Mouse (Mus musculus) forebrain, embryonic 14.5 days (tissue): ENCODE measurements around the gene Rprm. TPM values are rescaled to one million over a fixed set of nuclear protein-coding genes. Genes with fewer than 3 reads are reported as not detected.

ENCODE experiments used
- ATAC-seq: fragments of 200-750 bp; cut with Nextera tagmentation; 2 replicates; pipeline ENCODE4 v1.8.0; 2017; ENCODE audit warnings: mild to moderate bottlenecking, moderate library complexity
- DNase-seq: peaks from one replicate; pipeline ENCODE4 v3.0.0-alpha.2; 2015; ENCODE audit warnings: low spot score
- H3K27ac ChIP-seq: fragments of 300-500 bp; sonication (generic); 2 replicates; pipeline ENCODE4 v1.5.1; 2014; ENCODE audit warnings: low read depth, mild to moderate bottlenecking, control low read depth, low read length, moderate library complexity
- H3K27me3 ChIP-seq: fragments of 300-500 bp; sonication (generic); replicated peaks from 2 replicates; pipeline ENCODE4 v1.6.1; 2014; ENCODE audit warnings: low read length, control low read depth, mixed read lengths; ENCODE audit not compliant: control insufficient read depth, insufficient read depth
- H3K36me3 ChIP-seq: fragments of 300-500 bp; sonication (generic); 2 replicates; pipeline ENCODE4 v1.6.1; 2014; ENCODE audit warnings: low read length, control low read depth; ENCODE audit not compliant: control insufficient read depth, insufficient read depth
- H3K4me1 ChIP-seq: fragments of 300-500 bp; sonication (generic); 2 replicates; pipeline ENCODE4 v1.6.1; 2014; ENCODE audit warnings: antibody characterized with exemption, low read length, control low read depth; ENCODE audit not compliant: control insufficient read depth, insufficient read depth
- H3K4me2 ChIP-seq: fragments of 300-500 bp; sonication (generic); 2 replicates; pipeline ENCODE4 v1.6.1; 2014; ENCODE audit warnings: mild to moderate bottlenecking, control low read depth, low read length
- H3K4me3 ChIP-seq: fragments of 300-500 bp; sonication (generic); 2 replicates; pipeline ENCODE4 v1.5.1; 2014; ENCODE audit warnings: low read depth, low read length, control low read depth
- H3K9ac ChIP-seq: fragments of 300-500 bp; sonication (generic); 2 replicates; pipeline ENCODE4 v1.6.1; 2014; ENCODE audit warnings: mild to moderate bottlenecking, low read length, control low read depth, moderate library complexity
- H3K9me3 ChIP-seq: fragments of 300-500 bp; sonication (generic); replicated peaks from 2 replicates; pipeline ENCODE4 v1.6.1; 2016; ENCODE audit warnings: low read length, control low read depth, mixed read lengths; ENCODE audit not compliant: control insufficient read depth
- WGBS: fragments of 180-500 bp; shearing (Covaris S2); extraction: QIAGEN DNeasy Blood & Tissue Kit; methylation state at CpG from one replicate; pipeline ENCODE4 v1.1.7; 2014; 5-methylcytosine and 5-hydroxymethylcytosine counted together
- polyA plus RNA-seq: library from polyadenylated mRNA; unstranded; fragments of >200 nt; fragmentation: Nextera tagmentation; extraction: Ambion mirVana; gene quantifications from 2 replicates; pipeline ENCODE4 v1.2.1, GENCODE M21; 2014

Rprm gene
- polyA plus RNA-seq: 81.9 and 87.7 TPM in 2 replicates

DNA sequence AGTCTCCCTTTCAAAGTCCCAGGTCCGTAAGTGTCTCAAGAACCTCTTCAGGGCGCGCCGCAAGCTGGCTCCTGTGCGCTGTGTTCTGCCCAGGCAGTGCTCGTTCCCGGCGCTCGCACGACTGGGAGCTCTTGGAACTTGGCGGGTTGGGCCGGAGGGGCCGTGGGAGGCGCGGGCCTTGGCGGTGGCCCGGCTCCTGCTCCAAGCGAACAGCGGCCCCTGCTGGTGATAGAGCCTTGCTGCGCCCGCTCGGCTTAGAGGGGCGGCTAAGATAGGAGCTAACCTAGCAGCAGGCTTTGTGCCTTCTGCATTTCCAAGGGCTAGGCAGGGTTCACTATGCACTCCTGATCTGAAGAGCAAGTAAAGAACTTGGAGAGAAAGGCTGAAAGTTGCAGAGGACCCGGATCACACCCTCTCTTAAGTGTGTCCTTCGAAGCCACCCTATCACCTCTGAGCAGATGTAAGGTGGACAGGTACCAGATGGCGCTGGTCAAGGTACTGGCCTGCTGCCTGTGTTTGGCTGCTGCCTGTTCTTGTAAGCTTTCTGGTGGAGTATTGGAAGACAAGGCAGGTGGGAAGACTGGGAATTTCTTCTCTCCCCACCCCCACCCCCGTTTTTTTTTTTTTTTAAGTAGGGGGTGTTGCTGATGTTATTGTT, at the start of gene Rprm:
Gene Rprm, minus strand, starts transcription at position 123 of the 658 bp plus-strand sequence.
- H3K9me3 ChIP-seq: no peaks in the 10 kb centered on the region
- peak; percentile 97 for DNase-seq
- H3K4me3 ChIP-seq: peak within 1 kb of the TSS; percentile 56
- no peaks in the 10 kb centered on the region for H3K36me3 ChIP-seq
- no peaks in the 10 kb centered on the region for H3K27me3 ChIP-seq
- peaks cover 3% of the 10 kb centered on the region; the same call in 1 of the 2 replicates for H3K4me1 ChIP-seq
- 6% methylated on average over 27 of the region's 27 CpGs for WGBS
- peak within 1 kb of the TSS; percentile 90 for H3K27ac ChIP-seq
- H3K4me2 ChIP-seq: peak within 1 kb of the TSS; percentile 81
- ATAC-seq: peak; percentile 94
- peak within 1 kb of the TSS; percentile 77 for H3K9ac ChIP-seq

DNA sequence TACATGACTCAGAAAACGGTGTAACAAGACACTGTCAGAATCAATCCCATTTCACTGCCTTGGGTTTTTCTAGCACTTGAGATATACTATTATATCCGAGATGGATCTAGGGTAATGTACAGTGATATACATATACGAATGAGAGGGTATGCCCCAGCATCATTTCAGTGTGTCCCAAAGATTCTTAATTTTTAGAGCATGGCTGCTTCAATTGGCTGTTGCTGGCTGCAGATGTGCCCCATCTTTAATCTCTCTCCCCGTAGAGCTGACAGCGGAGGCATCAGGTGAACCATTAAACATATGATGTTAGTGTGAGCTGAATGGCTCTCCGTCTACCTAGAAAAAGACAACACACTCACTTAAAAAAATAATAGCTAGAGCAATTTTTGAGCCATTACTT, 34.0 kb upstream of the Rprm start:
- Histone ChIP-seq H3K27me3 (no peaks in the 10 kb centered on the region), H3K9me3 (no peaks in the 10 kb centered on the region), H3K4me1 (no peaks in the 10 kb centered on the region), H3K27ac (no peak overlapping the region), H3K4me2 (no peak overlapping the region), H3K36me3 (no peaks in the 10 kb centered on the region), H3K9ac (no peak overlapping the region), H3K4me3 (no peak overlapping the region)
- peak; percentile 46; the same call in 1 of the 2 replicates for ATAC-seq
- WGBS: 79% methylated on average over 6 of the region's 6 CpGs
- DNase-seq: no peak

DNA sequence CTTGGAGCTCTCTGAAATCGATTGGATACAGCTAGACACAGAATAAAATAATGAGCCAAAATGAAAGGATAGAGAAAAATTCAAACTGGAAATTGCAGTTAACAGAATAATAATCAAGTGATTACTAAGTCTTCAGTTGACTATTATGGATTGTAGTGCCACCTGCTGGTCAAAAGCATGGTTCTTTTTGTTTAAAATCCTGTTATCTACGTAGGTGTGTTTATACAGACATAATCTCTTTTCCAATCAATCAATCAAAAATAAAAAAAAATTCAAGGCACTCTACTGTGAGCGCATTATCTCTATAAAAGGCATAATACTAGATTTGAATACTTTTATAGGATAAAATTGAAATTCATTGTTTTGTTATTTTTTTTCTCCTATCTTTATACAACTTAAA, 33.5 kb upstream of the Rprm start:
- Histone ChIP-seq H3K9ac (no peak overlapping the region), H3K4me1 (no peaks in the 10 kb centered on the region), H3K36me3 (no peaks in the 10 kb centered on the region), H3K9me3 (no peaks in the 10 kb centered on the region), H3K4me3 (no peak overlapping the region), H3K27ac (no peak overlapping the region), H3K4me2 (no peak overlapping the region), H3K27me3 (no peaks in the 10 kb centered on the region)
- 17% methylated on average over 3 of the region's 3 CpGs for WGBS
- DNase-seq: peak; percentile 87
- ATAC-seq: peak; percentile 66

DNA sequence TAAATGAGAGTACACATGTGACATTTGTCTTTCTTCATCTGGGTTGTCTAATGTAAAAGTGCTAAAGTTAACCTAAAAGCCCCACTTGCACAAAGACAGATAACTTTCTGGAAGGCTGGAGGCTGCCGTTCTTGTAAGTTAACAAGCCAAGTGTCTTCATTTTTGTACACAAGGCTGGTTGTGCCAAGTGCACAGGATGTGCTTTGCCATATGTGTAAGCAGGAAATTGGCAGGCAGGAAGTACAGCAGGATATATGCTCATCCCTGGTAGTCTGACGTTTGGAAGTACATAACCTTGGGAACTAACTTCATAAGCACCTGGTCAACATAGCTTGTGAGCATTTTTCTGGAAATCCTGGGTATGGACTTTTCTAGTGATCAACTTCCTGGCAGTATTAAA, 25.9 kb upstream of the Rprm start:
- H3K9ac ChIP-seq: no peak overlapping the region
- no peaks in the 10 kb centered on the region for H3K36me3 ChIP-seq
- no peaks in the 10 kb centered on the region for H3K4me1 ChIP-seq
- H3K4me2 ChIP-seq: no peak overlapping the region
- ATAC-seq (peak; percentile 80; the same call in 1 of the 2 replicates), DNase-seq (peak; percentile 58)
- H3K27ac ChIP-seq: no peak overlapping the region
- WGBS: 75% methylated on average over 2 of the region's 2 CpGs
- no peak overlapping the region for H3K4me3 ChIP-seq
- H3K27me3 ChIP-seq: no peaks in the 10 kb centered on the region
- no peaks in the 10 kb centered on the region for H3K9me3 ChIP-seq

DNA sequence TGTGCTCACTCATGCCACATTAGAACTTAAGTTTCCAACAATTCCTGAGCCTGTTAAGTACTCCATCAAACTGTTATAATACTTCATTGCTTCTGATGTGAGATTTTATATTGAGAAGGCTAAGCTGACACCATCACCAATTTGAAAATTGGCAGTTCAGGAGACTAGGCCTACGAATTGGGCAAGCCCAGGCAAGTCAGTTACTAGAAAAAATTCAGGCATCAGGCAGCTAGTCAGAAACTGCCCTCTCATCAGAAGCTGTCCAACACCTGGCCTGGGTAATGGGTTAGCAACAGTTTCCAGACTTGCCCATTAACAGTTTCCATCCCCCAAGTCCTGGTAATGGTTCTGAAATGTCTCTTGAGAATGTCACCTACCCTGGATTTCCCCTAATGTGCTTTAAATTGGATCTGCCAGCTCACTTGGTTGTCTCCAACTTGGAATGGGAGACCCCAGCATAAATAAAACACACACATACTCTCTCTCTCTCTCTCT, 20.9 kb upstream of the Rprm start:
- Histone ChIP-seq H3K36me3 (no peaks in the 10 kb centered on the region), H3K9ac (no peak overlapping the region), H3K4me1 (no peaks in the 10 kb centered on the region), H3K4me2 (no peak overlapping the region), H3K27me3 (no peaks in the 10 kb centered on the region), H3K4me3 (no peak overlapping the region), H3K9me3 (no peaks in the 10 kb centered on the region), H3K27ac (no peak overlapping the region)
- no peak for DNase-seq
- ATAC-seq: no peak
- 86% methylated on average over 1 of the region's 1 CpGs for WGBS

DNA sequence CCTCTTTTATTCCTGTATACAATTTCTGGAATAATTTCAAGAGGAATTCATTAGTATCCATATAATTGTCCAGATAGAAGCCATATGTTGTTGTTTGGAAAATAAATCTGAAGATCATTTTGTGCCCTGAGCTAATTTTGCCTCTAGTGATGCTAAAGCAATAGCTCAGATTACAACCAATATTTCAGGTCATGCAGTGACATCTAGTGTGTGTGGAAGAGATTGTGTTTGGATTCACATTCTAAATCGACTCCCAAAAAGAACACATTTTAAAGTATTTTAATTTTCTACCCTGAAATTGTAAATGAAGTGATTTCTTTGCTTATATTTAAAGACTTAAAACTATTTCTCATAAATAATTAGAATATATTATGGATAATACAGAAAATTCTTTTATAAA, 14.6 kb upstream of the Rprm start:
- WGBS: 85% methylated on average over 1 of the region's 1 CpGs
- H3K9ac ChIP-seq: no peak overlapping the region
- no peaks in the 10 kb centered on the region for H3K4me1 ChIP-seq
- ATAC-seq (no peak), DNase-seq (peak; percentile 46)
- no peak overlapping the region for H3K4me2 ChIP-seq
- H3K9me3 ChIP-seq: no peaks in the 10 kb centered on the region
- H3K4me3 ChIP-seq: no peak overlapping the region
- no peak overlapping the region for H3K27ac ChIP-seq
- H3K27me3 ChIP-seq: no peaks in the 10 kb centered on the region
- H3K36me3 ChIP-seq: no peaks in the 10 kb centered on the region

DNA sequence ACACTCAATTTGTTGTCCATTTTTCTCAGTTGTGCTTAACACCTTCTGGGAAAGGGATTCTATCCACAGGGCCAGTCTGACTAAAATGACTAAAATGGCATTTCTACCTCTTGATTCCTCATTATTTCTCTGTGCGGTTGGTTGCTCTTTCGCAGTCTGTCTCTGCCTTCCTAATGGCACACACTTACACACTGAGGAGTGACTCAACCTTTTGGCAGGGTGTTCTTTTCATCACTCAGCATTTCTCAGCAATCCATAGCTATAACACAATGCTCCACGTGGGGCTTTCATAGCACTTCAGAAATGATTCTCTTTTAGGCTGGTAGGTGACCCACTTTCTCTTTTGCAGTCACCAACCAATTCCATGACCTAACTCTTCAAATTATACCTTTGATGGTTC, 7.3 kb upstream of the Rprm start:
- Histone ChIP-seq H3K27me3 (no peaks in the 10 kb centered on the region), H3K9me3 (no peaks in the 10 kb centered on the region), H3K4me1 (no peaks in the 10 kb centered on the region), H3K4me3 (no peak overlapping the region), H3K36me3 (no peaks in the 10 kb centered on the region), H3K9ac (no peak overlapping the region), H3K27ac (no peak overlapping the region), H3K4me2 (no peak overlapping the region)
- WGBS: 89% methylated on average over 3 of the region's 3 CpGs
- ATAC-seq (no peak), DNase-seq (no peak)

DNA sequence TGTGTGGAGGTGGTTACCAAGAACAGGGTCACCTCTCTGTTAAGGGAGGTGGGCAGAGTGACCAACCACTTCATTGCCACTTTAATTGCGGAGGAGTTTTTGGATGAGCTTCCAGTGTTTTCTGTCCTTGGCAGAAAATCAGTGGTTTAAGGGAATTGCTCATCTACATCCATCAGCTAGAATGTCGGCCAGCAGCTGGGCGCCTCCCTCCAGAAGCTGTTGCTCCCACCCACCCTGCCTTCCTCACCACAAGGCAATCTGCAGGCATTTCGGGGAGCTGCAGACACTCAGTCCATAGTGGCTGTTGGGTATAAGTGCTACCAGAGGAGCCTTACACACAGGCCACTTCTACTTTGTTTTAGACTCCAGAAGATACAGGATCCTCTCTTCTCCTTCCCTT, 902 bp upstream of the Rprm start:
- ATAC-seq (no peak), DNase-seq (peak; percentile 20)
- WGBS: 60% methylated on average over 4 of the region's 4 CpGs
- Histone ChIP-seq H3K9me3 (no peaks in the 10 kb centered on the region), H3K27ac (no peak overlapping the region), H3K4me2 (no peak overlapping the region), H3K27me3 (no peaks in the 10 kb centered on the region), H3K4me1 (peaks cover 3% of the 10 kb centered on the region; the same call in 1 of the 2 replicates), H3K4me3 (no peak overlapping the region), H3K9ac (no peak overlapping the region), H3K36me3 (no peaks in the 10 kb centered on the region)

DNA sequence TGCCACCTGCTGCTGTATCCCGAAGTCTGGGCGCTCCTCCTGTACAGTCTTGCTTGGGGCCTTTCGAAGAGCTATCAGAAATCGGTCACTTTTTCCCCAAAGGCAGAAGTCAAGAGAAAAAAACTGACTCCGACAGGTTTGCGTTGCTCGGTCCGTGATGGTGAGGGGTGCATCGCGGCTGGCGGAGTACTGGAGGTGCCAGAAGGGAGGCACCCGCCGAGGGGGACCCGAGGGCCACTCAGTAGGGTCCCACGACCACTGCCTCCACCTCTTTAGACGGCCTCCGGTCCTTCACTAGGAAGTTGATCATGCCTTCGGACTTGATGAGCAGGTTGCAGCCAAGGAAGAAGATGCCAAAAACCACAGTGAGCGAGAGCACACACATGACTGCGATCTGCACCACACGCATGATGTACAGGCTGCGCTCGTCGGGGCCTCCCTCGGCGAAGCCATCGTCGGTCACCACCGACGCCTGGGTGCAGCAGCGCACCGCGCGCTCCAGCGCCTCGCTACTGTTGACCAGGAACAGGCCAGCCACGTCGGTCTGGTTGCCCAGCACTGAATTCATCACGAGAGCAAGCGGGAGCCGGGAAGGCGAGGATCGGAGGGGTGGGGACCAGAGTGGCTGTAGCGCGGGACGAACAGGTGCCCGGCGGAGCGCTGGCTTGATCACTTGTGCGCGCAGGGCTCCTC, 469 bp downstream of the Rprm start:
- Histone ChIP-seq H3K4me1 (peaks cover 3% of the 10 kb centered on the region; the same call in 1 of the 2 replicates), H3K36me3 (no peaks in the 10 kb centered on the region), H3K4me3 (peak overlapping the region; percentile 56), H3K9ac (peak overlapping the region; percentile 77), H3K4me2 (peak overlapping the region; percentile 81), H3K27ac (peak overlapping the region; percentile 90), H3K27me3 (no peaks in the 10 kb centered on the region), H3K9me3 (no peaks in the 10 kb centered on the region)
- ATAC-seq: peak; percentile 74
- peak; percentile 67 for DNase-seq
- 1% methylated on average over 50 of the region's 51 CpGs for WGBS
